Mouse (Mus musculus) stomach, postnatal 0 days (tissue): ENCODE measurements around the gene Dmrt1. TPM values are rescaled to one million over a fixed set of nuclear protein-coding genes. Genes with fewer than 3 reads are reported as not detected.
A peak's percentile ranks its signal among the peaks of the same experiment; 100 is the strongest.

ENCODE experiments used
- ATAC-seq: fragments of 200-750 bp; cut with Nextera tagmentation; 2 replicates; pipeline ENCODE4 v1.8.0; 2017; ENCODE audit not compliant: low FRiP score, low TSS enrichment
- DNase-seq: peaks from one replicate; pipeline ENCODE4 v3.0.0-alpha.2; 2016; ENCODE audit warnings: low spot score
- H3K27ac ChIP-seq: fragments of 300-500 bp; sonication (generic); replicated peaks from 2 replicates; pipeline ENCODE4 v1.5.1; 2014; ENCODE audit warnings: mild to moderate bottlenecking, control low read depth
- H3K27me3 ChIP-seq: fragments of 300-500 bp; sonication (generic); 2 replicates; pipeline ENCODE4 v1.6.1; 2014; ENCODE audit warnings: low read length; ENCODE audit not compliant: control insufficient read depth, insufficient read depth
- H3K36me3 ChIP-seq: fragments of 300-500 bp; sonication (generic); 2 replicates; pipeline ENCODE4 v1.6.1; 2014; ENCODE audit warnings: low read length, mixed read lengths; ENCODE audit not compliant: control insufficient read depth, insufficient read depth
- H3K4me1 ChIP-seq: fragments of 300-500 bp; sonication (generic); replicated peaks from 2 replicates; pipeline ENCODE4 v1.6.1; 2014; ENCODE audit warnings: antibody characterized with exemption; ENCODE audit not compliant: control insufficient read depth, insufficient read depth
- H3K4me2 ChIP-seq: fragments of 300-500 bp; sonication (generic); replicated peaks from 2 replicates; pipeline ENCODE4 v1.6.1; 2014; ENCODE audit warnings: low read depth, mild to moderate bottlenecking, control low read depth, moderate library complexity
- H3K4me3 ChIP-seq: fragments of 300-500 bp; sonication (generic); 2 replicates; pipeline ENCODE4 v1.5.1; 2014; ENCODE audit warnings: low read depth, low read length, control low read depth
- H3K9ac ChIP-seq: fragments of 300-500 bp; sonication (generic); 2 replicates; pipeline ENCODE4 v1.6.1; 2014; ENCODE audit warnings: mild to moderate bottlenecking, low read length, control low read depth, mixed read lengths
- H3K9me3 ChIP-seq: fragments of 300-500 bp; sonication (generic); 2 replicates; pipeline ENCODE4 v1.6.1; 2016; ENCODE audit warnings: low read length; ENCODE audit not compliant: control insufficient read depth
- CTCF ChIP-seq: IDR thresholded peaks from 2 replicates; pipeline ENCODE4 v1.5.1; 2016; ENCODE audit warnings: antibody characterized with exemption, low read depth, mild to moderate bottlenecking, moderate library complexity
- EP300 ChIP-seq: optimal IDR thresholded peaks from 2 replicates; pipeline ENCODE3; 2016; ENCODE audit warnings: antibody characterized with exemption
- WGBS: fragments of 180-500 bp; shearing (Covaris S2); extraction: QIAGEN DNeasy Blood & Tissue Kit; methylation state at CpG from one replicate; pipeline ENCODE4 v1.1.7; 2014; 5-methylcytosine and 5-hydroxymethylcytosine counted together
- polyA plus RNA-seq: library from polyadenylated mRNA; unstranded; fragments of >200 nt; fragmentation: Nextera tagmentation; extraction: Ambion mirVana; gene quantifications from 2 replicates; pipeline ENCODE4 v1.2.1, GENCODE M21; 2015

Gene Dmrt1
- polyA plus RNA-seq, 1 experiment from 2014 or later, result not detected

DNA sequence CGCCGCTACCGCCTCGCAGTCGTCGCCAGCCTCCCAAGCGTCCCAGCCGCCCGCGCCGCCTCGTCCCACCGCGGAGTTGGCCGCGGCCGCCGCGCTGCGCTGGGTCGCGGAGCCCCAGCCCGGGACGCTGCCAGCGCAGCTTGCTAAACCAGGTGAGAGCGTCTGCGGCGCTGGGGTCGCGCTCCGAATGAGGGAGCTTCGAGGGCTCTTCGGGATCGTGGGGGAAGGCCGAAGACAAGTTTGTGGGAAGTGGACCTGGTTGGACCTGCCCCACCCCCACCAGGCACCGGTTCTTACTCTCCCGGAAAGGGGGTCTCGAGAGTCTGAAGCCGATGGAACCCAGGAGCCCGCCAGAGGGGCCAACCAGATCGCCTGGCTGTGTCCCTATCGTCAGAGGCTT, 105.7 kb downstream of the Dmrt1 start:
- under 1% methylated on average over 42 of the region's 42 CpGs for WGBS
- Histone ChIP-seq H3K4me3 (peak overlapping the region; percentile 39), H3K4me1 (no peaks in the 10 kb centered on the region; the same call in 1 of the 2 replicates), H3K9ac (no peak overlapping the region), H3K4me2 (peak overlapping the region; percentile 58), H3K9me3 (no peaks in the 10 kb centered on the region), H3K27me3 (peaks cover 33% of the 10 kb centered on the region; the same call in 1 of the 2 replicates), H3K27ac (no peak overlapping the region), H3K36me3 (no peaks in the 10 kb centered on the region)
- ATAC-seq (no peak), DNase-seq (no peak)
- TF ChIP-seq CTCF, result no peak
- no peak for TF ChIP-seq EP300

DNA sequence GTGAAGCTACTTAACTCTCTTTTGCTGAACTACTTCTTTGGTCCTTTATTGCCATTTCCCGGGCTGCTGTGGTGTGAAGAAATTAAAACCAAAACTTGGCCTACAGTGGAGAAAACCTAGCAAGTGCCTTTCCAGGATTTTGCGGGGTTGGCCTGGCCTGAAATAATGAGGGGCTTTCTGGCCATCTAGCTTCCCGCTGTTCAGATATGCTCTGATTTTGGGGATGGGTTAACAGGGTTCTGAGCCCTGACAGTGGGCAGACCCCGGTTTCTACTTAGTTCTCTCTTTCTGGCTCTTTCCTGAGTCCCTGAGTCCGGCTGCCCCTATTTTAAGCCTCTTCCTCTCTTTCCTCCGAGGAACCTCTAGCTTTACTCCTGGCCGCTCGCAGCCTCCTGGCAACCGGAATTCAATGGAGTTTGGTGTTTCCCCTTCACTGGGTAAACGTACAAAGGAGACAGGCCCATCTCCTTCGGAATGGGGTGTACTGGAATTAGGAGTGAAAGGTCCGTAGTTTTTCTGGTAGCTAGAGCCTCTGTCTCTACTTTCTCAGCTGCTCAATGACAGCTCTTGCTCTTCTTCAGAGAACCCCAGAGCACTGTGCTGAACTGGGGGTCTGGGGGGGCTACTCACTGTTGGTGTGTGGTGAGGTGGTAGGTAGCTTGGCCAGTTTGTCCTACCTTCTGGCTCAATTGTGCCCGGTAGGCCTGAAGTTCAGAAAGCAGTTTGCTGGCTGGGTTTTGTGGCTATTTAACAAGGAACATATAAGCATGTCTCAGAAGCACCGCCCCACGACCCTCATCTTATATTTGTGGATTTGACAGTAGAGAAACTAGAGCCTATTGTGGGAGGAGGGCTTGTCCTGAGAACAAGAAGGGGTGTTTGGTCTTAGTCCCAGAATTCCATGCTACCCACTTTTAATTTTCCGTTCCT, 106.7 kb downstream of the Dmrt1 start:
- 32% methylated on average over 16 of the region's 16 CpGs for WGBS
- Histone ChIP-seq H3K9me3 (no peaks in the 10 kb centered on the region), H3K4me1 (no peaks in the 10 kb centered on the region), H3K27ac (no peak overlapping the region), H3K9ac (no peak overlapping the region), H3K27me3 (peaks cover 28% of the 10 kb centered on the region; the same call in 1 of the 2 replicates), H3K4me2 (no peak overlapping the region), H3K36me3 (no peaks in the 10 kb centered on the region), H3K4me3 (no peak overlapping the region)
- ATAC-seq, result no peak
- no peak for DNase-seq
- no peak for TF ChIP-seq EP300
- TF ChIP-seq CTCF, result no peak

DNA sequence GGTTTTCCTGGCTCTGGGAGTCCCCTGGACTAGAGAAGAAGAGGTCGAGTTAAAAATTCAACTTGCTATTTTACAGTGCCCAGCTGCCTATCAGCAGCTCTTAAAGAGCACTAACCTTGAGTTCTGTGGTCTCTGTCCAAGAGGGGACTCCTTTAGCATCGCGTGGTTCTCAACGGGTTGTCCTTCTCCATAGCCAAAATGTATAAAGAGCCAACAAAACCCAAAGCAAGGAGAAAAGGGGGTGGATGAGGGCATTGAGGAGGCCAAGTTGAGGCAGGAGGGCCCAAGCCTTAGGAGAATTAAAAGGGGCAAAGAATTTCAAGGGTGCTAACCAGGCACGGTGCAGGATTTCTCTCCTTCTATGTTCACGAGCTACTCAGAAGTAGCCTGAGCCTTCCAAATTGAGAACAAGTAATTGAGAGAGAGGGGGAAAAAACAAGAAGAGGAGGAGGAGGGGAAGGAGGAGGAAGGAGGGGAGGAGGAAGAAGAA, 107.4 kb downstream of the Dmrt1 start:
- TF ChIP-seq CTCF, result no peak
- no peak for TF ChIP-seq EP300
- H3K4me3 ChIP-seq, result no peak overlapping the region
- H3K27me3 ChIP-seq, result peaks cover 28% of the 10 kb centered on the region; the same call in 1 of the 2 replicates
- H3K36me3 ChIP-seq, result no peaks in the 10 kb centered on the region
- no peak overlapping the region for H3K27ac ChIP-seq
- H3K9me3 ChIP-seq, result no peaks in the 10 kb centered on the region
- no peak overlapping the region for H3K4me2 ChIP-seq
- DNase-seq (no peak), ATAC-seq (no peak)
- H3K9ac ChIP-seq, result no peak overlapping the region
- no peaks in the 10 kb centered on the region for H3K4me1 ChIP-seq
- WGBS, result 26% methylated on average over 6 of the region's 6 CpGs

DNA sequence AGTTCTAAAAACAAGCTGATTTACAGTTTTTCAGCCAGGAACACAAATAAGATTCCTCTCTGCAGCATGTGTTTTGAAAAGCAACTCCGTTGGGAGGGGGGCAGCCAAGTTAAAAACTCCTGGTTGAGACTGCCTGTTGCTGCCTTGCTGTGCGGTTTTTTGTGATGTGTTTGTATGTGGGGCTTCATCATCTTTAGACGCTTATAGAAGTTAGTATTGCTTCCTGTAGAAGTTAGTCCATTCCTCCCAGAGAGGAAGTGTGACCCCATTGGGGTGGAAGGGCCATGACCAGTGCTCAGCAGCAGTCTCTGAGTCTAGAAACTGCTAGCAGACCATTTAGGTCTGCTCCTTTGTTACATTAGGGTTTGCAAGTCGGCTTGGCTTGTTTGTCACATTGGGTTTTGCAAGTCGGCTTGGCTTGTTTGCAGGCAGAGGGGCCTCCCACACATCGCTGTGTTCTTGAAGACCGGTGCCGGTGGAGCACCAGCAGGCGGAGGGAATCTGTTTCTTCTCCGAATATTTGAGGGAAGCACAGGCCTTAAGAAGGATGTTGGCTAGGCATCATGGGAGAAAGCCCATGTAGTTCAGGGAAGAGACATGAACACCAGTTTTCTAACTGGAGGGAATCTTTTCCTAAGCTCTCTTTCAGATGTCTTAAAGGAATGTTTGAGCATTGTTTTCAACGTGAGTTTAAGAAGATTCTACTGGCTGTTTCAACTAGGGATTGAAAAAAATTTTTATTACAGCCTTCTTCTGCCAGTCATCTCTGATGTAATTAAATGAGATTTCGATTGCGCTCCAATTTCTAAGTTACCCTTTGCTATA, 108.3 kb downstream of the Dmrt1 start:
- TF ChIP-seq CTCF, result no peak
- DNase-seq (no peak), ATAC-seq (no peak)
- H3K27ac ChIP-seq, result no peak overlapping the region
- no peak overlapping the region for H3K4me2 ChIP-seq
- H3K9me3 ChIP-seq, result no peaks in the 10 kb centered on the region
- H3K36me3 ChIP-seq, result no peaks in the 10 kb centered on the region
- no peaks in the 10 kb centered on the region for H3K4me1 ChIP-seq
- H3K27me3 ChIP-seq, result peaks cover 28% of the 10 kb centered on the region; the same call in 1 of the 2 replicates
- whole genome bisulfite sequencing, result 18% methylated on average over 13 of the region's 13 CpGs
- no peak overlapping the region for H3K9ac ChIP-seq
- no peak overlapping the region for H3K4me3 ChIP-seq

DNA sequence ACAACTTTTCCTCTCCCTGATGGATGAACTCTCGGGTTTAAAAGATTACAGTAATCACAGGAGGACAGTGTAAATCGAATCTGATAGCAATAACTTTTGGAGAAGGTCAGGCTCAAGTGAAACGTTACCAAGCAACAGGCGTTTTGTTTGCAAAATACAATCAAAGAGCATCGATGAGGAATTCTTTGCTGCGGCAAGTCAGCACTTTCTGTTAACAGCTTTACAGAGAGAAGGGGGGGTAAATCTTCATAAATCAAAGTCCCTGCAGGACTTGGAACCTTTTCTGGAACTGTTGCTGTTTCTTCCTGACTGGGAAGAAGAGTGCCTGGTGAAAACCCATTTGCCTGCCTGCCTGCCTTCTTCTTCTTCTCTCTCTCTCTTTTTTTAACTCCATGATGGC, 110.5 kb downstream of the Dmrt1 start:
- 5% methylated on average over 6 of the region's 6 CpGs for WGBS
- Histone ChIP-seq H3K36me3 (no peaks in the 10 kb centered on the region), H3K9me3 (no peaks in the 10 kb centered on the region), H3K27ac (no peak overlapping the region), H3K4me1 (no peaks in the 10 kb centered on the region), H3K9ac (no peak overlapping the region), H3K4me2 (no peak overlapping the region), H3K4me3 (no peak overlapping the region), H3K27me3 (peaks cover 22% of the 10 kb centered on the region; the same call in 1 of the 2 replicates)
- peak; percentile 2; the same call in 1 of the 2 replicates for ATAC-seq
- no peak for TF ChIP-seq CTCF
- no peak for TF ChIP-seq EP300
- no peak for DNase-seq
